Mouse (Mus musculus) neutrophil, adult 59 days (primary cell): ENCODE results near the gene Rpp38. TPM values are rescaled to one million over a fixed set of nuclear protein-coding genes. Genes with fewer than 3 reads are reported as not detected.

Experiments used
- total RNA-seq, 2 experiments: library from RNA; stranded (reverse); gene quantifications; 1 replicate in 1 of 2; 2 replicates in 1 of 2; pipeline ENCODE4 v1.2.4; 2023

Gene Rpp38
- total RNA-seq, result 1 to 10 TPM; 1.1 to 1.5 TPM

GRCm38 (mm10) chr2:3332484-3333242 is at the start of gene Rpp38:
Rpp38 (minus strand) TSS chr2:3332643.

GRCm38 (mm10) chr2:3335611-3336301 is 3.3 kb upstream of the Rpp38 start, which contains the start of gene Acbd7:
Acbd7 (plus strand) TSS chr2:3336168.

DNA sequence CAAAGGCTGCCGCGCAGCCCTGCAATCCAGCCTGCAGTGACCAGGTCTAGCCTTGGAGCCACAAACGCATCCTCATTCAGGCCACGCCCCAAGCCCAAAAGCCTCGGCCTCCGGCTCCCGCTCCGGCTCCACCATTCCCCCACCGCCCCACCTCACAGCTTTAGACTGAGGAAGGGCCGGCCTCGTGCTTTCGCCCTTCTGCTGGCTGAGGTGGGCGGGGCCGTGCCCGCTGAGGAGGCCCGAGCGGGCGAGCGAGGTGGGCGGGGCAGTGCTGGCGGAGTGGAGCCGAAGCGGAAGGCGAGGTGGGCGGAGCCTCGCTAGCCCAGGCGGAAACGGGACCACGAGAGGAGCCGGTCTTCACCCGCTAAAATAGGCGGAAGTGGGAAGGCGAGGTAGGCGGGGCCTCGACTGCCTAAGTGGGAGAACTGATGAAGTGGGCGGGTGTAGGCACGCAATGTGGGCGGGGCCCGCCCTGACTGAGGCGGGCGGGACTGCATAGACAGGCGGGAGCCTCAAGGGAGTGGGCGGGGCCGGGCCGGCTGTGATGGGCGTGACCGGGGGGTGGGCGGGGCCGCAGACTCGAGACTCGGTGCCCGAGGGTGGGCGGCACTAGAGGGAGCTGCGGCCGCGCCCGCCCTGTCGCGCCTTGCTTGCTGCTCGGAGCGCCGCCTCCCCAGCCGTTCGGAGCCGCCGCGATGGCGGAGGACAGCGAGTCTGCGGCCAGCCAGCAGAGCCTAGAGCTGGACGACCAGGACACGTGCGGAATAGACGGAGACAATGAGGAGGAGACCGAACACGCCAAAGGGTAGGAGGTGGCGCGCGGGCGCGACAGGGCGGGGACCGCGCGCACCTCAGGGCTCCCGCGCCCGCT is 48.6 kb downstream of the Rpp38 start, which contains the start of gene Nmt2:
TSS of gene Nmt2 (plus strand) at position 611 of the 871 bp plus-strand sequence.

Other genes with a start within 250 kb of the Rpp38 start
- gene Fam171a1, start 218.4 kb downstream of the Rpp38 start, total RNA-seq, result under 1 TPM; 0.49 to 0.73 TPM
- gene Nmt2, start 48.4 kb downstream of the Rpp38 start, total RNA-seq, result 1 to 10 TPM; 6.9 to 9.0 TPM
- not detected for gene Acbd7, start 3.5 kb upstream of the Rpp38 start, total RNA-seq
- not detected for gene Olah, start 64.6 kb upstream of the Rpp38 start, total RNA-seq
- 1 to 10 TPM in 1 of 2 experiments, not detected in 1; 1.1 TPM for gene Meig1, start 90.0 kb upstream of the Rpp38 start, total RNA-seq
- gene Dclre1c, start 91.5 kb upstream of the Rpp38 start, total RNA-seq, result 10 to 100 TPM; 38.6 to 43.9 TPM
- gene Suv39h2, start 142.4 kb upstream of the Rpp38 start, total RNA-seq, result 1 to 10 TPM; 2.0 to 3.5 TPM
- 10 to 100 TPM; 18.9 to 19.8 TPM for gene Gm45902, start 180.1 kb upstream of the Rpp38 start, total RNA-seq
- gene Hspa14, start 180.2 kb upstream of the Rpp38 start, total RNA-seq, result 10 to 100 TPM; 89.6 to 90.6 TPM
- under 1 TPM; 0.49 to 0.99 TPM for gene Cdnf, start 180.4 kb upstream of the Rpp38 start, total RNA-seq
- gene Fam107b, start 237.8 kb upstream of the Rpp38 start, total RNA-seq, result 100 to 1,000 TPM; 303 to 318 TPM